Mouse (Mus musculus): ENCODE results near the gene Tardbp.

DNA sequence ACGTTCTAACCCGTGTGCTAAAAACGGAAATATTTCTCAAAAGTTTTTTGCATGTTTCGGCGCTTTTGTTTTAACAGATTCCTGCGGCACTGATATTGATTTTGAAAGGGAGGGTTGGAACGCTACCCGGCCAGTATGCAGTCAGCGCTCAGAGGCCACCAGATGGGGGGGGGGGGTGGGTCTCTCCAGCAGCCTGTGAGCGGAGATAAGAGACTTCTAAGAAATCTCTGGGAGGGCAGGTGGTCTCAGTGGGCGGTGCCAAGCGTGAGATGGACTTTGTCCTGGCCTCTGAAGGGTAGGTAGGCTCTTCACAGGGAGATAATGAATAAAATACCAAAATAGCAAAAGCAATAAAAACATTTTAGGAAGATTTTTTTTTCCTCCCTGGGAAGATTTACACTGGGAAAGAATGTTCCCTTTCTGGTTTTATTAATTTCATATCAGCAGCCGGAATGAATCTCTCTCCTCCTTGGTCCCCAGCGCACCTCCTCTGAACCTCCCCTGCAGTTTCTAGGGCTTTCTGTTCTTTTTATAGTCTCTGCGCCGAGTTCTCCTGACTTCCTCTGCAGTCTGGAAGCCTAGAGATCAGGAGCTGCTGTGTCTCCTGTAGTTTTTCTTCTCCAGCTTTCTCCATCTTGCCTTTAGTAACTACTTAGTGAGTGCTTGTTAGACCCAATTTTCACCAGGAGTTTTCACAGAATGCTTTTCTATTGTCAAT, 44.6 kb upstream of the Tardbp start:
- TF ChIP-seq KAT2A (conservative IDR thresholded peaks at IDR 0.05; ENCODE audit: low read depth, low read length) (no peak), NELFE (IDR thresholded peaks at IDR 0.05; ENCODE audit: low read depth, low read length) (no peak), MAFK (IDR thresholded peaks at IDR 0.05; ENCODE audit: borderline replicate concordance, low read depth, low read length) (no peak)

All from MEL (cell line).